Mouse (Mus musculus) lung, adult 2 months (tissue): ENCODE measurements around the gene Acss1.

Experiments used
- CTCF ChIP-seq: fragments of 200-500 bp; IDR thresholded peaks from 2 replicates; pipeline ENCODE4 v1.5.1; 2011; ENCODE audit warnings: mild to moderate bottlenecking, low read length, control low read depth; ENCODE audit not compliant: insufficient read depth
- POLR2A ChIP-seq: fragments of 200-500 bp; IDR thresholded peaks from 2 replicates; pipeline ENCODE4 v1.6.1; 2011; ENCODE audit warnings: low read depth, mild to moderate bottlenecking, control low read depth, low read length, borderline replicate concordance; ENCODE audit errors: extremely low read depth

DNA sequence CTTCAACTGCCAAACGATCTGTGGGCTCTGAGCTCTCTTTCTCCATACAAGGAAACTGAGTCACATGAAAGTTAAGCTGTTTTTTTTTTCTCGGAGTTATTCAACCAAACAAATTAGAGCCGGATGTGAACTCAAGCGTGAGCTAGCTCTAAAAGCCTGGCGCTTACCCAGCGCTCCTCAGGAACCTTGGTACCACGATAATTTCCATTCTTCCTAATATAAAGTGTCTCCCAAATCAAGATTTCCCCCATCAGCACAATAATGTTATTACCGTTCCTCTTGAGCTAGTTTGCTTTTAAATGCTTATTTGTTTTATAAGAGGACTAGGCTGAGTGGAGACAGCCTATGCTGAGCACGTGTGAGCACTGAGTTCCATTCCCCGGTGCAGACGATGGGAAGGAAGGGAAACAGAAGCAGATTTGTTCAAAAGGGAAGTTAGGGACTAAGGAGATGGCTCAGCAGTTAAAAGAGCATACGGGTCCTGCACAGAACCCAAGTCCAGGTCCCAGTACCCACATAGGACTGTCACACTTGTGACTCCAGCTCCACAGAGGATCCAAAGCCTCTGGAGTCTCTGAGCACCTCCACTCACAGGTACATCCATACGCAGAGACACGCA lies 20.5 kb downstream of the Acss1 start:
- TF ChIP-seq CTCF (no peak), POLR2A (no peak)
